Mouse (Mus musculus) gastrocnemius, adult 2 months (tissue): Measurements from ENCODE around the gene Jdp2. TPM values are rescaled to one million over a fixed set of nuclear protein-coding genes. Genes with fewer than 3 reads are reported as not detected.

ENCODE experiments used
- DNase-seq: peaks from one replicate; pipeline ENCODE4 v3.0.0; 2022
- H3K27ac ChIP-seq: fragments of 200-600 bp; 2 replicates; pipeline ENCODE4 v1.8.1; 2022; ENCODE audit warnings: mild to moderate bottlenecking
- H3K4me3 ChIP-seq: fragments of 200-600 bp; 2 replicates; pipeline ENCODE4 v1.8.1; 2022; ENCODE audit warnings: mild to moderate bottlenecking, moderate library complexity
- CTCF ChIP-seq: fragments of 200-600 bp; IDR thresholded peaks from 2 replicates; pipeline ENCODE4 v1.8.1; 2022; ENCODE audit warnings: antibody characterized with exemption, mild to moderate bottlenecking, moderate library complexity
- intact Hi-C: fragments of 180-260 bp; cut with DNase I; formaldehyde crosslinking; loops from one replicate; pipeline ENCODE4 v1.15.1; 2025
- total RNA-seq, 2 experiments: library from RNA; stranded (reverse); gene quantifications; 2 replicates each; pipeline ENCODE4 v1.2.3; 2021

Jdp2 gene
- total RNA-seq, 2 experiments from 2014 or later = 3.9 to 8.8 TPM

- no peak for TF ChIP-seq CTCF
- H3K4me3 ChIP-seq = no peak overlapping the region
- H3K27ac ChIP-seq = no peak overlapping the region
- intact Hi-C loops = no loop called here
- no peak for DNase-seq
Observed at GRCm38 (mm10) chr12:85625852-85626251, 27.0 kb downstream of the Jdp2 start.

DNA sequence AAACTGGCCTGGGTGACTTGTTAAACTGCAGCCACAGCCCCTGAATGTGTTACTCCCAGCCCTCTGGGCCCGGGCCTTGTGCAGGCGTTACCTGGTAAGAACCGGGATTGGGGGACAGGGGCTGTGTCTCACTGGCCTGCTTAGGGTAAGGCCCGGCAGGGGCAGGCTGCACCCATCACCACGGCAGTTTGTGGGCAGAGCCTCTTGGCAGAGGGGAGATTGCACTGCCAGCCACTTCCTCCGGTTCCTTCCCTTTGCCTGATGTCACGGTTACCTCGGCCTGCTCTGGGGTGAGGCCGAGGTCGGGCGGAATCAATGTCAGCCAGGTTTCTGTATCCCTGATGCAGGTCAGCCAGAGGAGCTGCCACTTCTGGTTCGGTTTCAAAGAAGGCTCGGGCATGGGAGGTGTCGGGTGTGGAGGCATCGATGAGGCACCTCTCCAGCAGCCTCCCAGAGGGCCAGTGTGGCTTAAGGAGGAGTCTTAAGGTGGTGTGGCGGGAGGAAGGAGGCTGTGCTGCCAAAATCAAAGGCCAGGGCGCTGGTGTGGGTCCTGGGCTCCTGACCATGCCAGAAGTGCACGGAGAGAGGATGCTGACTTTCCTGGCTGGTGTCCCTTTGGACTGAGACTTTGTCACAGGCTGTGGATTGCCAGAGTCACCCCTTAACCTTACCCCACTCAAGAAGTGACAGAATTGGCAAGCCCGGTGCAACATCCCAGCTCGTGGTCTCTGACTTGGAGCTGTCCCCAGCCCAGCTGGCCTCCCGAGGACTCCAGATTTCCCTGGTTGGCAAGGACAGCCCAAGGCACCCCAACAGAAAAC, 31.0 kb downstream of the Jdp2 start:
- DNase-seq = peak; percentile 78
- intact Hi-C loops = no loop called here
- Histone ChIP-seq H3K4me3 (no peak overlapping the region; the same call in 1 of the 2 replicates), H3K27ac (peak overlapping the region; percentile 57)
- no peak for TF ChIP-seq CTCF

DNA sequence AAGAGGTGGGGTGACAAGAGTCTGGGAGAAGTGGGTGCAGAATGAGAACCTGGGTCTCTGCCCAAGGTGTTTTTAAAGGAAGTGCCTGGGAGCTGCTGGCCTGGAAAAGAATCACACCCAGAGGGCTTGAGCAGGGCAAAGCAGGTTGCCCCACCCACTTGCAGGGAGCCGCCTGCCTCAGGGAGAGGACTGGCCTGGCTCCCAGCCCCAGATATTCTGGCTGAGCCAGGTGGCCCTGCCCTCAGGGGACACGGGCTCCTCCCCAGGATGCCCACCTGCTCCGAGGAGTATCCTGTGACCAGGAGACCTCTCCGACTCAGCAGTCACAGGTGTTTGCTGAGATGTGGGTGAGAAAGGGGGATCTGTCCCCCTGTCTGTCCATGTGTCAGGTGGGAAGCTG, 32.4 kb downstream of the Jdp2 start:
- TF ChIP-seq CTCF = no peak
- no peak overlapping the region for H3K27ac ChIP-seq
- H3K4me3 ChIP-seq = no peak overlapping the region
- DNase-seq = peak; percentile 53
- intact Hi-C loops = no loop called here

GRCm38 (mm10) chr12:85632321-85632720, 33.5 kb downstream of the Jdp2 start:
- DNase-seq = no peak
- intact Hi-C loops = no loop called here
- H3K27ac ChIP-seq = no peak overlapping the region
- H3K4me3 ChIP-seq = no peak overlapping the region
- TF ChIP-seq CTCF = no peak

DNA sequence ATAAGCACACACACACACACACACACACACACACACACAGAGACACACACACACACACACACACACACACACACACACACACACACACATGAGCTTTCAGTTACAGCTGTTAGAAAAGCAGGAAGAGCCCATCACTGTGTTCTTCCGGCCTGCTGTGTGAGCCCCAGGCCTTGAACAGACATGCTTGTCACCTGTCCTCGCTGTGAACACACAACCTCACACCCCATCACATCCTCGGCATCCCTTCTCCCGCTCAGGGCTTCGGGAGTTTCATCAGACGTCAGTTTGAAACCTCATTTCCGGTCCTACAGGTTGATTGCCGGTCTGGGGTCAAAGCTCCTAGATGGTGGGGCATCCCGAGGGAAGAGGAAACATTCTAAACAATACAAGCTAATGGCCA, 39.1 kb downstream of the Jdp2 start:
- DNase-seq = no peak
- no peak for TF ChIP-seq CTCF
- Histone ChIP-seq H3K27ac (no peak overlapping the region), H3K4me3 (no peak overlapping the region)
- intact Hi-C loops = no loop called here

DNA sequence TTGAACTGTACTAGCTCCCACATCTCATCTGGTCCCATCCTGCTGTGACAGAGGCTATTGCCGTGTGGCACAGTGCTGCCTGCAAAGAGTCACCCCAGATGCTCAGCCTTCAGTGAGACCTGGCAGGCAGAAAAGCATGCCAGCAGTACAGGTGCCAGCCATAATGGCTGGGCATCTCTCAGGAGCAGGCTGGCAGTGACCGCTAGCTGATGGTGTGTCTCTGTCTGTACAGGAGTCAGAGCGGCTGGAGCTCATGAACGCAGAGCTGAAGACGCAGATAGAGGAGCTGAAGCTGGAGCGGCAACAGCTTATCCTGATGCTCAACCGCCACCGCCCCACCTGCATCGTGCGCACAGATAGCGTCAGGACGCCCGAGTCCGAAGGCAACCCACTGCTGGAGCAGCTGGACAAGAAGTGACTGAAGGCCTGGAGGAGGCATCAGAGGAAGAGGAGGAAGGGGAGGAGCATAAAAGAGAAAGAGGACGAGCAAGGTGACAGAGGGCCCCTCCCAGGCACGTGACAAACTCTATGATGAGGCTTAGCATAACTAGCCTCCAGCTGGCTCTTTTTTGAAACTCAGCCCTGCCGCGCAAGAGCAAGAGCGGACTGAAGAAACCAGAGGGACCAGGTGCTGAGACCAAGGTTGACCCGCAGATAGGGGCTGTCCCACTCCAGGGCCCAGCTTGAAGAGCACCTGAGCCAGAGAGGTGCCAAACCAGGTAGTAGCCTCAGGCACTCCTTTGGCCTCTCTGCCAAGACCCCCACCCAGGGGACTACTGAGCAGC, 39.9 kb downstream of the Jdp2 start:
- TF ChIP-seq CTCF = no peak
- no peak overlapping the region for H3K4me3 ChIP-seq
- intact Hi-C loops = no loop called here
- no peak for DNase-seq
- H3K27ac ChIP-seq = no peak overlapping the region

DNA sequence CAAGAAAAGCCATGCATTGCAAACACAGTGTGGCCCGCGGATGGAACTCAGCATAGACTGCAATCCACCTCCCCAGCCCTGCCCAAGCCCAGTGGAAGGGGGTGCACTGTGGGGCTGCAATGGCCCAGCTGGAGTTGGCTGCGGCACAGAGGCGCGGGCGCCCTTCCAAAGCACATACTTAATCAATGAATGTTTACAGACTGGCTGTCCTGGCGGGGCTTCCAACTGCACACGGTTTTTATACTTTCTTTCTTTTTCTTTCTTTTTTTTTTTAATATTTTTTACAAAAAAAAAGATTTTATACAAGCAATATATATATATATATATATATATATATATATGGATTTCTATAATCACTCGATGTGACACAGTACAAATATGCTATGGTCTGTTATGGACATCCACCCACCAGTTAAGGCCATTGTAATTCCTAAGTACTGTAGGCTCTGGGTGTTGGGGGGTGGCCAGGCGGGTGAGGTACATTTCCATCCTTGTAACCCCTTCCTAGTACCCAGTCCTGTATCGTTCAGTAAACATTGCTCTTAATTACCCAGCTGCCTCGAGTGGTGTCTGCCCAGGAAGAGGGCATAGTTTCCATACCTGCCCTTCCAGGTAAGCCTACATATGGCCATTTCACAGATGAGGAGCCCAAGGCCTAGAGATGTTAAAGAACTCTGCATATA, 40.6 kb downstream of the Jdp2 start:
- peak; percentile 76 for DNase-seq
- Histone ChIP-seq H3K27ac (no peak overlapping the region), H3K4me3 (no peak overlapping the region)
- intact Hi-C loops = loop anchor here (5.0 kb wide), 1 partner anchor 37 kb away; no protein-coding TSS in a partner anchor
- TF ChIP-seq CTCF = no peak

DNA sequence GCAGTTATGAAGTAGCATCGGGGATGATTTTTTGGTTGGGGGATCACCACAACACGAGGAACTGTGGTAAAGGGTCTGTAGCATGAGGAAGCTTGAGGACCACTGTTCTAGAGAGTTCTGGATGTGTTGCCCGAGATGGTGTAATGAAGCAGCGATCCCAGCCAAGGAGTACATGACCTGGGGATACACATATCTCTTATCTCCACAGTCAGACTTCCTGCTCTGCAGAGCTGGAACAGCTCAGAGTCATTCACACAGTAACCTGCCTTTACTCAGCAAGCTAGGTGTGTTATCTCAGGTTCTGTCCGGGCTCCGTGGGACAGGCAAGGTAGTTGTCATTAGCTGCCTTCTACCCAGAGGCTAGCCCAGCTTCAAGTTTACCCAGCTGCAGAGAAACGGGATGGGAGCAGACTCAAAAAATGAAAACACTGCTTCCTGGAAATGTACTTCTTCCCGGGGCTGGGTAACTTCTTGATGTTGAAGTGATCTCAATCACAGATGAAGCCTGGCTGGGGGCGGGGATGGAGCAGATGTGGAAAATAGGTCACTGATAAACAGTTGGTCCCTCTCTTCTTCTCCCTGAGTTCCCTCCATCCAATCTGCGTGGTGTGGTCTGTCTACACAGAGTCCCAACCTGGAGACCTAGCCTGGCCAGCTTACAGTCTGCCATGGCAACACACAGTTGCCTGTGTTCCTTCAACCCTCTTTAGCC, 42.2 kb downstream of the Jdp2 start:
- Histone ChIP-seq H3K4me3 (no peak overlapping the region), H3K27ac (peak overlapping the region; percentile 28)
- intact Hi-C loops = loop anchor here (5.0 kb wide), 1 partner anchor 39 kb away; no protein-coding TSS in a partner anchor
- TF ChIP-seq CTCF = no peak
- DNase-seq = peak; percentile 43

DNA sequence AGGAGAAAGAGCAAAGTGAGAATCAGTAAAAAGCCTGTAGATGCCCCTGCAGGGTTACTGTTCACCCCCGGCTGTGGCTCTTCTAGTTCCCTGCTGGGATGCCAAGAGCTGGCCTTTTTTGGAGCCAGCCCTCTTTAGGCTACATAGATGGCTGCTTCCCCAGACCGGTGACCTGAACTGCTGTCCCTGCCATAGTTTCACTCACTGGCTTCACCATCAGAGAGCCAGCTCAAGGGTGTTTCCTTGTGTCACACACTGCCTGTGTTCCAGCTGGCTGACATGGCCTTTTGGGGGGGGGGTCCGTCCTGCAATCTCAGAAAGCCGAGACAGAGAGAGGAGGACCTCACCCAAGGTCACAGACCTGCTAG, 42.7 kb downstream of the Jdp2 start:
- Histone ChIP-seq H3K27ac (peak overlapping the region; percentile 28), H3K4me3 (no peak overlapping the region)
- TF ChIP-seq CTCF = no peak
- DNase-seq = peak; percentile 67
- intact Hi-C loops = loop anchor here (5.0 kb wide), 1 partner anchor 39 kb away; no protein-coding TSS in a partner anchor

DNA sequence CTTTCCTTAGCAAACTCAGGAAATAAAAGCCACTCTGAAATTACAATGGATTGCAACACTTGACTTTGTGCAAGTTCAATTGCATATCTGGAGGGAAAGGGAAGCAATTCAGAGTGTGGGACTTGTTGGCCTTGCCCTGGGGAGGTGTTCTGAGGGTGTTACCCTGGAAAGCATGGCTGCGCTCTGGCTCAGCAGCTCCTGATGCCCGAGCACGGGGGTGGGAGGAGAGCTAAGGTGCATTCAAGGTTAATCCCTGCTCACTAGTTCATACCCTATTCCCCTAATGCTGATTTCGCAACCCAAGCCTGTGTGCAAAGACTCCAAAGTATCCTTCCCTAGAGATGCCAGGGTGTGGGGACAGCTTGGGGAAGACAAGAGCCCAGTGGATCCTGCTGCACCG, 44.9 kb downstream of the Jdp2 start:
- H3K27ac ChIP-seq = no peak overlapping the region
- no peak for DNase-seq
- intact Hi-C loops = loop anchor here (5.0 kb wide), 1 partner anchor 41 kb away; no protein-coding TSS in a partner anchor
- no peak overlapping the region for H3K4me3 ChIP-seq
- TF ChIP-seq CTCF = no peak

- no peak overlapping the region for H3K27ac ChIP-seq
- DNase-seq = peak; percentile 64
- peak; percentile 65 for TF ChIP-seq CTCF
- intact Hi-C loops = loop anchor here (1.0 kb wide), 1 partner anchor 137 kb away; no protein-coding TSS in a partner anchor
- no peak overlapping the region for H3K4me3 ChIP-seq
Observed at GRCm38 (mm10) chr12:85645664-85646063, 46.8 kb downstream of the Jdp2 start.

DNA sequence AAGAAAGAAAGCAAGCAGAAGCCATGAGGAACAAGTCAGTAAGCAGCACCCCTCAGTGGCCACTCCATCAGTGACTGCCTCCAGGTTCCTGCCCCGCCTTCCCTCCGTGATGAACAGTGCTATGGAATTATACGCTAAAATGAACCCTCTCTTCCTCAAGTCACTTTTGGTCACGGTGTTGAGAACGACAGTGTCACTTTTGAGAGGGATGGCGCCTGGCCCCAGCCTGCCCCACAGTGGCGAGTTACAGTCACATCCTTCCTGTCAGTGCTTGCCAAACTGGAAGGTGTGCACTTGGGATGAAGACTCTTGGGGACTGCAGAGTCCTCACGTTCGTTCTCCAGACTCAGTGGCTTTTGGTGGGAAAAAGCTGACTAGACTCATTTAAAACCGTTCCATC, 48.5 kb downstream of the Jdp2 start:
- Histone ChIP-seq H3K27ac (no peak overlapping the region), H3K4me3 (no peak overlapping the region)
- TF ChIP-seq CTCF = peak; percentile 59
- intact Hi-C loops = no loop called here
- peak; percentile 49 for DNase-seq
